Mouse (Mus musculus): ENCODE results near the gene Clvs2. TPM values are rescaled to one million over a fixed set of nuclear protein-coding genes. Genes with fewer than 3 reads are reported as not detected.

The Clvs2 gene
- polyA plus RNA-seq (2015; fragmentation: Nextera tagmentation; extraction: Ambion mirVana), result not detected in 2 replicates

GRCm38 (mm10) chr10:33624131-33624879 lies at the start of gene Clvs2:
Gene Clvs2, minus strand, starts transcription at chr10:33624769.

Other genes starting within 250 kb of the Clvs2 start
- not detected in 2 replicates for gene Sult3a2, start 161.9 kb upstream of the Clvs2 start, polyA plus RNA-seq (2015; fragmentation: Nextera tagmentation; extraction: Ambion mirVana)
- not detected in 2 replicates for gene Sult3a1, start 233.0 kb upstream of the Clvs2 start, polyA plus RNA-seq (2015; fragmentation: Nextera tagmentation; extraction: Ambion mirVana)